Mouse (Mus musculus) C2C12 (cell line): ENCODE measurements around the gene March11. TPM values are rescaled to one million over a fixed set of nuclear protein-coding genes. Genes with fewer than 3 reads are reported as not detected.
A peak's percentile ranks its signal among the peaks of the same experiment; 100 is the strongest.

Experiments
- H3K27me3 ChIP-seq: one replicate; pipeline ENCODE4 v1.6.1; 2011; ENCODE audit not compliant: control insufficient read depth, insufficient read depth, insufficient read length
- H3K36me3 ChIP-seq: one replicate; pipeline ENCODE4 v1.6.1; 2011; ENCODE audit not compliant: control insufficient read depth, insufficient read depth
- H3K4me3 ChIP-seq: one replicate; pipeline ENCODE4 v1.5.1; 2011; ENCODE audit warnings: mild to moderate bottlenecking, control low read depth; ENCODE audit not compliant: poor library complexity, insufficient read depth, severe bottlenecking
- H3K79me2 ChIP-seq: one replicate; pipeline ENCODE4 v1.6.1; 2011; ENCODE audit not compliant: control insufficient read depth, insufficient read depth
- H3K79me3 ChIP-seq: one replicate; pipeline ENCODE4 v1.6.1; 2011; ENCODE audit warnings: low read depth, control low read depth
- H3ac ChIP-seq: one replicate; pipeline ENCODE3; 2011; ENCODE audit warnings: low read depth; ENCODE audit not compliant: control insufficient read depth, insufficient read length
- CEBPB ChIP-seq: IDR thresholded peaks from one replicate; pipeline ENCODE4 v1.6.1; 2011; ENCODE audit warnings: low read depth, mild to moderate bottlenecking, control low read depth, moderate library complexity
- CTCF ChIP-seq: IDR thresholded peaks from one replicate; pipeline ENCODE4 v1.5.1; 2011; ENCODE audit not compliant: control insufficient read depth, insufficient read depth, insufficient read length
- FOSL1 ChIP-seq: IDR thresholded peaks from one replicate; pipeline ENCODE4 v1.8.0; 2011; ENCODE audit warnings: mild to moderate bottlenecking, low read length; ENCODE audit not compliant: poor library complexity, insufficient read depth, severe bottlenecking
- MAX ChIP-seq: IDR thresholded peaks from one replicate; pipeline ENCODE4 v1.6.1; 2011; ENCODE audit warnings: mild to moderate bottlenecking, control low read depth
- MYOD1 ChIP-seq: IDR thresholded peaks from one replicate; pipeline ENCODE4 v1.6.1; 2011; ENCODE audit warnings: low read depth; ENCODE audit not compliant: control insufficient read depth, insufficient read length
- MYOG ChIP-seq: IDR thresholded peaks from one replicate; pipeline ENCODE4 v1.6.1; 2011; ENCODE audit not compliant: control insufficient read depth, insufficient read length; ENCODE audit errors: extremely low read depth
- USF1 ChIP-seq: IDR thresholded peaks from one replicate; pipeline ENCODE4 v1.6.1; 2011; ENCODE audit warnings: low read depth, mild to moderate bottlenecking, control low read depth, moderate library complexity
- polyA plus RNA-seq: library from polyadenylated mRNA; unstranded; fragments of >200 nt; fragmentation: generic; extraction: Trizol; gene quantifications from one replicate; pipeline ENCODE4 v1.2.1, GENCODE M21; 2012; ENCODE audit warnings: missing spikeins

March11 gene
- polyA plus RNA-seq, 1 experiment = 26.1 TPM

- Histone ChIP-seq H3ac (no peak overlapping the region), H3K36me3 (no peaks in the 10 kb centered on the region), H3K27me3 (no peaks in the 10 kb centered on the region), H3K4me3 (no peak overlapping the region), H3K79me2 (no peaks in the 10 kb centered on the region), H3K79me3 (no peaks in the 10 kb centered on the region)
- no peak for TF ChIP-seq MAX
- no peak for TF ChIP-seq MYOG
- no peak for TF ChIP-seq CEBPB
- TF ChIP-seq USF1 = no peak
- no peak for TF ChIP-seq MYOD1
Observed at GRCm38 (mm10) chr15:26426231-26426630, 117.4 kb downstream of the March11 start.

DNA sequence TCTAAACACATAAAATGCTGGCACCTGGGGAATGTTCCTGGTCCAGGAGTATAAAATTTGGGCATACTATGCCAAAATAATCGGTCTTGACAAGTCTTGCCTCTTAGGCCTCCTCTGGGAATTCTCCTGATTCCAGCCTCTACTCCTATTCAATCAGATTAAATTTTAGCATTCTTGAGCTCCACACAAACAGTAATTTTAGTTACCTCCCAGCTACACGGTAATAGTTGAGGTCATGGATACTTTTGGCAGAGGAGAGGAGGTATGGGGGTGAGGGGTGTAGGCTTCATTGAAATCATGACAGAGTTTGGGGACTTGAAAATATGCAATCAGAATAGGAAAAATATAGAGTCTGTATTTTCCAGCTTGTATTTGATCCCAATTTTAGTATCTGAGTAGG, 121.7 kb downstream of the March11 start:
- Histone ChIP-seq H3K36me3 (no peaks in the 10 kb centered on the region), H3K79me2 (no peaks in the 10 kb centered on the region), H3K79me3 (no peaks in the 10 kb centered on the region), H3K27me3 (no peaks in the 10 kb centered on the region), H3ac (no peak overlapping the region), H3K4me3 (no peak overlapping the region)
- no peak for TF ChIP-seq FOSL1
- no peak for TF ChIP-seq MYOG
- no peak for TF ChIP-seq USF1
- TF ChIP-seq MYOD1 = no peak
- no peak for TF ChIP-seq MAX
- no peak for TF ChIP-seq CTCF
- no peak for TF ChIP-seq CEBPB

GRCm38 (mm10) chr15:26432676-26433075, 123.8 kb downstream of the March11 start:
- peak; percentile 51 for TF ChIP-seq FOSL1
- TF ChIP-seq CTCF = no peak
- no peak for TF ChIP-seq MYOG
- peak; percentile 49 for TF ChIP-seq MAX
- no peak overlapping the region for H3ac ChIP-seq
- H3K79me3 ChIP-seq = no peaks in the 10 kb centered on the region
- no peaks in the 10 kb centered on the region for H3K27me3 ChIP-seq
- no peaks in the 10 kb centered on the region for H3K36me3 ChIP-seq
- no peaks in the 10 kb centered on the region for H3K79me2 ChIP-seq
- H3K4me3 ChIP-seq = no peak overlapping the region

DNA sequence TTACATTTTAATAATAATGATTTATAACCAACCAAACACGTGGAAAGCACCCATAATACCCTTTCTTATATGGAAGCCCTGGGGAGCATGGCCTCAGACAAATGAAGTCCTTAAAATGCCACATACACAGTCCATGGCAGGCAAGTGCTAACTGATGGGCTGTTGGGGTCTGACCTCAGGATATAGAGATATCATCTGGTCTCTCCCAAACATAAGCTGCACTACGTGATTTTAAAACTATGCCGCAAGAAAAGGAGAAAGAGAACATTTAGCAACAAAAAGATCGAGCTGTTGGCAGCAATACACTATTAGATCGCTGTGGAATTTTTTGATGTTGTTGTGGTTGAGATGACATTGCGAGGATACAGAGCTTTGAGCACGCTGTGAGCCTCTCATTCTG, 126.9 kb downstream of the March11 start:
- Histone ChIP-seq H3K36me3 (no peaks in the 10 kb centered on the region), H3K79me2 (no peaks in the 10 kb centered on the region), H3K27me3 (no peaks in the 10 kb centered on the region), H3ac (no peak overlapping the region), H3K4me3 (no peak overlapping the region), H3K79me3 (no peaks in the 10 kb centered on the region)
- TF ChIP-seq CEBPB (no peak), FOSL1 (no peak), USF1 (no peak), CTCF (no peak)

DNA sequence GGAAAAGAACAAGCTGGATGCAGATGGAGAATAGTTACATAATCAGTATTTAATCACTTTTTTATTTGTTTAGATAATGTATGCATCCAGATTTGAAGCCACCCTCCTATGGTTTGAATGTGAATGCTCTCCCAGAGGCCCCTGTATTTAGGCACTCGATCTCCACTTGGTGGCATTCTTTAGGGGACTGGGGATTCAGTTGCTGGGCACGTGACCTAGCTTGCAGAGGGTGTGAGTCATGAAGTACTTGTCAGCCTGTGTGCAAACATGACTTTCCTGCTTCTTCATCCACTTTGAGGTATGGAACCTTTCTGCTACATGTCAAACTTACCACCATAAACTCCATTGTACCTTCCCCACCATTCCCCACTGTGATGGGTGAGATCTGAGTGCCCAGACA, 128.3 kb downstream of the March11 start:
- Histone ChIP-seq H3K79me2 (no peaks in the 10 kb centered on the region), H3K36me3 (no peaks in the 10 kb centered on the region), H3K79me3 (no peaks in the 10 kb centered on the region), H3ac (no peak overlapping the region), H3K4me3 (no peak overlapping the region), H3K27me3 (no peaks in the 10 kb centered on the region)
- TF ChIP-seq MYOD1 (no peak), USF1 (peak; percentile 99), CTCF (no peak), MAX (no peak), MYOG (no peak), CEBPB (no peak), FOSL1 (no peak)
